ENCODE assay signal across 9 mouse cellular contexts in genomic region chr2:32424796-32425195, GRCm38 (mm10). TPM values are rescaled to one million over a fixed set of nuclear protein-coding genes. Genes with fewer than 3 reads are reported as not detected.
DNase-seq lines count a peak whose midpoint lies in the region; ATAC-seq lines count a peak whose summit lies in the region.
"Had no signal": no experiment of that assay in that cellular context is flagged by ENCODE, and none has a peak within 500 bp of the region (broad histone marks: within the 10 kb centered on the region; RNA-seq: fewer than 3 reads in every experiment).

No protein-coding gene starts in this region.

- peak overlapping the region; percentile 48 for H3K9ac ChIP-seq in heart, embryonic 13.5 days
- no peak overlapping the region for H3K9ac ChIP-seq in hindbrain, embryonic 11.5 days (ENCODE audit: low read depth, low read length)

- no peaks in the 10 kb centered on the region for H3K9me3 ChIP-seq in heart, embryonic 13.5 days
- no peaks in the 10 kb centered on the region for H3K9me3 ChIP-seq in hindbrain, embryonic 11.5 days (ENCODE audit: control insufficient read depth, low read length)
- H3K9me3 ChIP-seq: megakaryocyte, embryonic 14.5 days had no signal

- no peak for DNase-seq in heart, postnatal 25 days (ENCODE audit: low spot score)
- DNase-seq in adipocyte (ENCODE audit: low spot score), result peak; percentile 75
- DNase-seq in hindbrain, embryonic 11.5 days (ENCODE audit: low spot score), result no peak
- no peak for DNase-seq in spleen, postnatal 36 days (ENCODE audit: low spot score in 2 of 2)
- DNase-seq in thymus, postnatal 0 days (ENCODE audit: low spot score), result no peak
- no peak for DNase-seq in layer of hippocampus, adult 9-11 months

- ATAC-seq in heart, embryonic 13.5 days (ENCODE audit: extremely low read depth, insufficient number of reproducible peaks, low FRiP score, low TSS enrichment), result no peak
- no peak for ATAC-seq in hindbrain, embryonic 11.5 days (ENCODE audit: low FRiP score)

- H3K79me2 ChIP-seq in macrophage (ENCODE audit: inconsistent target), result peaks cover 97% of the 10 kb centered on the region

- H3K36me3 ChIP-seq in heart, embryonic 13.5 days, result peaks cover 19% of the 10 kb centered on the region
- no peaks in the 10 kb centered on the region; the same call in 1 of the 2 replicates for H3K36me3 ChIP-seq in hindbrain, embryonic 11.5 days (ENCODE audit: control insufficient read depth, insufficient read depth, low read length)
- H3K36me3 ChIP-seq in macrophage (ENCODE audit: inconsistent target), result peaks cover 17% of the 10 kb centered on the region

- intact Hi-C loops in heart, postnatal 25 days (cut with DNase I), result loop anchor here (2.0 to 5.0 kb wide), 2 partner anchors 26 to 143 kb away; partner anchors contain the start of genes Naif1 and Slc25a25

- no peak overlapping the region for H3K4me3 ChIP-seq in heart, embryonic 13.5 days
- H3K4me3 ChIP-seq in hindbrain, embryonic 11.5 days (ENCODE audit: low read depth, low read length), result no peak overlapping the region
- H3K4me3 ChIP-seq in macrophage (ENCODE audit: inconsistent target), result no peak overlapping the region

- H3K4me2 ChIP-seq in heart, embryonic 13.5 days, result peak overlapping the region; percentile 70; the same call in 1 of the 2 replicates
- no peak overlapping the region for H3K4me2 ChIP-seq in hindbrain, embryonic 11.5 days (replicated peaks; ENCODE audit: low read depth, low read length)

- no peaks in the 10 kb centered on the region for H3K27me3 ChIP-seq in heart, embryonic 13.5 days (replicated peaks)
- no peaks in the 10 kb centered on the region for H3K27me3 ChIP-seq in hindbrain, embryonic 11.5 days (ENCODE audit: control insufficient read depth, insufficient read depth, low read length)
- H3K27me3 ChIP-seq: megakaryocyte, embryonic 14.5 days had no signal

- H3K27ac ChIP-seq in heart, embryonic 13.5 days (replicated peaks), result peak overlapping the region; percentile 91
- peak overlapping the region; percentile 67 for H3K27ac ChIP-seq in hindbrain, embryonic 11.5 days (ENCODE audit: low read depth, low read length)
- H3K27ac ChIP-seq in macrophage, result peak overlapping the region; percentile 12; the same call in 1 of the 2 replicates

- H3K4me1 ChIP-seq in heart, embryonic 13.5 days, result peaks cover 66% of the 10 kb centered on the region
- peaks cover 7% of the 10 kb centered on the region for H3K4me1 ChIP-seq in hindbrain, embryonic 11.5 days (replicated peaks; ENCODE audit: control insufficient read depth, insufficient read depth, low read length)

- 43% methylated on average over 3 of the region's 3 CpGs for WGBS in heart, embryonic 13.5 days
- WGBS in hindbrain, embryonic 11.5 days, result 70% methylated on average over 3 of the region's 3 CpGs
- 85% methylated on average over 3 of the region's 3 CpGs for WGBS in macrophage (ENCODE audit: missing documents)

RNA-seq across cellular contexts. Expression of gene Naif1, which starts 25.5 kb away (rescaled TPM):
- polyA plus RNA-seq in heart, embryonic 13.5 days (2015; fragmentation: Nextera tagmentation; extraction: Ambion mirVana), result 4.2 and 5.0 TPM in 2 replicates
- total RNA-seq in heart, postnatal 25 days (2021), result 1 to 10 TPM; 3.4 to 4.2 TPM
- 5.2 and 6.0 TPM in 2 replicates for polyA plus RNA-seq in hindbrain, embryonic 11.5 days (2014; fragmentation: Nextera tagmentation; extraction: Ambion mirVana)
- 1 to 10 TPM; 1.4 to 3.6 (median 2.0) TPM for total RNA-seq in macrophage (2018; cell fraction: chromatin; rRNA removed)
- 1 to 10 TPM; 2.4 to 5.6 (median 4.5) TPM for total RNA-seq in macrophage (2018; cell fraction: cytosol; rRNA removed)
- 1 to 10 TPM; 1.4 to 6.3 (median 3.5) TPM for total RNA-seq in macrophage (2018; cell fraction: nucleus; rRNA removed)
- polyA plus RNA-seq in macrophage (2018), result 3.2 to 3.8 TPM (median 3.8 TPM) in 3 replicates
- 5.4 and 6.2 TPM in 2 replicates for polyA plus RNA-seq in thymus, postnatal 0 days (2015; fragmentation: Nextera tagmentation; extraction: Ambion mirVana)

RNA-seq across cellular contexts. Expression of gene Slc25a25, which starts 26.4 kb away (rescaled TPM):
- 10.7 and 10.9 TPM in 2 replicates for polyA plus RNA-seq in heart, embryonic 13.5 days (2015; fragmentation: Nextera tagmentation; extraction: Ambion mirVana)
- total RNA-seq in heart, postnatal 25 days (2021), result 1 to 10 TPM; 5.6 to 7.5 TPM
- polyA plus RNA-seq in hindbrain, embryonic 11.5 days (2014; fragmentation: Nextera tagmentation; extraction: Ambion mirVana), result 19.5 and 28.4 TPM in 2 replicates
- 100 to 1,000 TPM in 2 of 26 experiments, 10 to 100 TPM in 24; 30.0 to 125 (median 63.2) TPM for total RNA-seq in macrophage (2018; cell fraction: chromatin; rRNA removed)
- 10 to 100 TPM in 25 of 26 experiments, 1 to 10 TPM in 1; 6.7 to 47.1 (median 16.0) TPM for total RNA-seq in macrophage (2018; cell fraction: cytosol; rRNA removed)
- total RNA-seq in macrophage (2018; cell fraction: nucleus; rRNA removed), result 10 to 100 TPM; 25.0 to 95.1 (median 35.8) TPM
- 7.1 to 13.2 TPM (median 12.2 TPM) in 3 replicates for polyA plus RNA-seq in macrophage (2018)
- 16.3 and 18.9 TPM in 2 replicates for polyA plus RNA-seq in thymus, postnatal 0 days (2015; fragmentation: Nextera tagmentation; extraction: Ambion mirVana)

RNA-seq across cellular contexts. Expression of gene Ptges2, which starts 29.1 kb away (rescaled TPM):
- 35.3 and 36.1 TPM in 2 replicates for polyA plus RNA-seq in heart, embryonic 13.5 days (2015; fragmentation: Nextera tagmentation; extraction: Ambion mirVana)
- total RNA-seq in heart, postnatal 25 days (2021), result 10 to 100 TPM; 78.1 to 81.2 TPM
- polyA plus RNA-seq in hindbrain, embryonic 11.5 days (2014; fragmentation: Nextera tagmentation; extraction: Ambion mirVana), result 30.2 and 30.8 TPM in 2 replicates
- 10 to 100 TPM in 1 of 26 experiments, 1 to 10 TPM in 23, under 1 TPM in 2; 0.92 to 12.7 (median 4.5) TPM for total RNA-seq in macrophage (2018; cell fraction: chromatin; rRNA removed)
- total RNA-seq in macrophage (2018; cell fraction: cytosol; rRNA removed), result 10 to 100 TPM in 16 of 26 experiments, 1 to 10 TPM in 10; 5.4 to 14.4 (median 10.7) TPM
- total RNA-seq in macrophage (2018; cell fraction: nucleus; rRNA removed), result 10 to 100 TPM in 3 of 26 experiments, 1 to 10 TPM in 23; 1.9 to 11.9 (median 5.4) TPM
- polyA plus RNA-seq in macrophage (2018), result 7.9 to 14.2 TPM (median 9.4 TPM) in 3 replicates
- 17.8 and 18.5 TPM in 2 replicates for polyA plus RNA-seq in thymus, postnatal 0 days (2015; fragmentation: Nextera tagmentation; extraction: Ambion mirVana)

RNA-seq across cellular contexts. Expression of gene Lcn2, which starts 36.7 kb away (rescaled TPM):
- 0.91 and 0.98 TPM in 2 replicates for polyA plus RNA-seq in heart, embryonic 13.5 days (2015; fragmentation: Nextera tagmentation; extraction: Ambion mirVana)
- 1 to 10 TPM; 3.1 to 3.6 TPM for total RNA-seq in heart, postnatal 25 days (2021)
- 0.19 TPM in 1 of 2 replicates, not detected in the other for polyA plus RNA-seq in hindbrain, embryonic 11.5 days (2014; fragmentation: Nextera tagmentation; extraction: Ambion mirVana)
- total RNA-seq in macrophage (2018; cell fraction: chromatin; rRNA removed), result 10 to 100 TPM in 4 of 26 experiments, 1 to 10 TPM in 13, not detected in 9; 1.6 to 11.4 (median 6.5) TPM
- 10 to 100 TPM in 15 of 26 experiments, 1 to 10 TPM in 11; 4.2 to 76.7 (median 18.4) TPM for total RNA-seq in macrophage (2018; cell fraction: cytosol; rRNA removed)
- total RNA-seq in macrophage (2018; cell fraction: nucleus; rRNA removed), result 10 to 100 TPM in 15 of 26 experiments, 1 to 10 TPM in 10, not detected in 1; 1.3 to 64.8 (median 12.7) TPM
- 2.6 to 16.1 TPM (median 12.6 TPM) in 3 replicates for polyA plus RNA-seq in macrophage (2018)
- 4.3 and 6.3 TPM in 2 replicates for polyA plus RNA-seq in thymus, postnatal 0 days (2015; fragmentation: Nextera tagmentation; extraction: Ambion mirVana)

RNA-seq across cellular contexts. Expression of gene 1110008P14Rik, which starts 43.1 kb away (rescaled TPM):
- 47.5 and 49.0 TPM in 2 replicates for polyA plus RNA-seq in heart, embryonic 13.5 days (2015; fragmentation: Nextera tagmentation; extraction: Ambion mirVana)
- 10 to 100 TPM; 47.7 to 49.6 TPM for total RNA-seq in heart, postnatal 25 days (2021)
- polyA plus RNA-seq in hindbrain, embryonic 11.5 days (2014; fragmentation: Nextera tagmentation; extraction: Ambion mirVana), result 62.1 and 62.7 TPM in 2 replicates
- 1 to 10 TPM in 17 of 26 experiments, under 1 TPM in 6, not detected in 3; 0.50 to 6.7 (median 1.9) TPM for total RNA-seq in macrophage (2018; cell fraction: chromatin; rRNA removed)
- total RNA-seq in macrophage (2018; cell fraction: cytosol; rRNA removed), result 10 to 100 TPM; 27.8 to 59.2 (median 41.6) TPM
- total RNA-seq in macrophage (2018; cell fraction: nucleus; rRNA removed), result 10 to 100 TPM in 9 of 26 experiments, 1 to 10 TPM in 17; 2.4 to 15.6 (median 7.9) TPM
- 22.2 to 62.2 TPM (median 53.7 TPM) in 3 replicates for polyA plus RNA-seq in macrophage (2018)
- polyA plus RNA-seq in thymus, postnatal 0 days (2015; fragmentation: Nextera tagmentation; extraction: Ambion mirVana), result 66.9 and 77.3 TPM in 2 replicates

Comparison
In these comparisons a context has a peak if more than half of its experiments do, and no peak if none do; other contexts are left out.
1. H3K27ac ChIP-seq: peak in every context shown above with its lines; median percentile 91 in heart, embryonic 13.5 days; 67 in hindbrain, embryonic 11.5 days; 12 in macrophage.